Mouse (Mus musculus) C2C12 (cell line): Measurements from ENCODE around the gene Vil1. TPM values are rescaled to one million over a fixed set of nuclear protein-coding genes. Genes with fewer than 3 reads are reported as not detected.

Experiments used
- H3K27me3 ChIP-seq: one replicate; pipeline ENCODE4 v1.6.1; 2011; ENCODE audit not compliant: control insufficient read depth, insufficient read depth, insufficient read length
- H3K36me3 ChIP-seq: one replicate; pipeline ENCODE4 v1.6.1; 2011; ENCODE audit not compliant: control insufficient read depth, insufficient read depth
- H3K4me3 ChIP-seq: one replicate; pipeline ENCODE4 v1.5.1; 2011; ENCODE audit warnings: mild to moderate bottlenecking, control low read depth; ENCODE audit not compliant: poor library complexity, insufficient read depth, severe bottlenecking
- H3K79me2 ChIP-seq: one replicate; pipeline ENCODE4 v1.6.1; 2011; ENCODE audit not compliant: control insufficient read depth, insufficient read depth
- H3K79me3 ChIP-seq: one replicate; pipeline ENCODE4 v1.6.1; 2011; ENCODE audit warnings: low read depth, control low read depth
- H3ac ChIP-seq: one replicate; pipeline ENCODE3; 2011; ENCODE audit warnings: low read depth; ENCODE audit not compliant: control insufficient read depth, insufficient read length
- CEBPB ChIP-seq: IDR thresholded peaks from one replicate; pipeline ENCODE4 v1.6.1; 2011; ENCODE audit warnings: low read depth, mild to moderate bottlenecking, control low read depth, moderate library complexity
- CTCF ChIP-seq: IDR thresholded peaks from one replicate; pipeline ENCODE4 v1.5.1; 2011; ENCODE audit not compliant: control insufficient read depth, insufficient read depth, insufficient read length
- FOSL1 ChIP-seq: IDR thresholded peaks from one replicate; pipeline ENCODE4 v1.8.0; 2011; ENCODE audit warnings: mild to moderate bottlenecking, low read length; ENCODE audit not compliant: poor library complexity, insufficient read depth, severe bottlenecking
- MAX ChIP-seq: IDR thresholded peaks from one replicate; pipeline ENCODE4 v1.6.1; 2011; ENCODE audit warnings: mild to moderate bottlenecking, control low read depth
- MYOD1 ChIP-seq: IDR thresholded peaks from one replicate; pipeline ENCODE4 v1.6.1; 2011; ENCODE audit warnings: low read depth; ENCODE audit not compliant: control insufficient read depth, insufficient read length
- MYOG ChIP-seq: IDR thresholded peaks from one replicate; pipeline ENCODE4 v1.6.1; 2011; ENCODE audit not compliant: control insufficient read depth, insufficient read length; ENCODE audit errors: extremely low read depth
- USF1 ChIP-seq: IDR thresholded peaks from one replicate; pipeline ENCODE4 v1.6.1; 2011; ENCODE audit warnings: low read depth, mild to moderate bottlenecking, control low read depth, moderate library complexity
- long read RNA-seq, 2 experiments: library from polyadenylated mRNA; unstranded; transcript quantifications; one replicate each; pipeline ENCODE4 v2.0.0; 2019 to 2020
- polyA plus RNA-seq: library from polyadenylated mRNA; unstranded; fragments of >200 nt; fragmentation: generic; extraction: Trizol; gene quantifications from one replicate; pipeline ENCODE4 v1.2.1, GENCODE M21; 2012; ENCODE audit warnings: missing spikeins

Vil1 gene
- 0.02 TPM for polyA plus RNA-seq
- long read RNA-seq, experiment 1, partial matches to known transcripts = 1 of 3 reads
- long read RNA-seq, experiment 1, other reads (novel, unspliced or antisense) = 2 of 3 reads
- long read RNA-seq, experiment 2 = 0 reads

- H3K4me3 ChIP-seq = no peak within 1 kb of the TSS
- TF ChIP-seq MYOD1 (no peak), FOSL1 (no peak), CEBPB (no peak), MAX (no peak), MYOG (no peak), USF1 (no peak), CTCF (no peak)
- no peaks in the 10 kb centered on the region for H3K79me3 ChIP-seq
- H3K36me3 ChIP-seq = no peaks in the 10 kb centered on the region
- H3K27me3 ChIP-seq = no peaks in the 10 kb centered on the region
- H3ac ChIP-seq = no peak within 1 kb of the TSS
- H3K79me2 ChIP-seq = no peaks in the 10 kb centered on the region
These were observed at the start of gene Vil1 for GRCm38 (mm10) chr1:74408589-74409504. Gene Vil1, plus strand, starts transcription at chr1:74409376.

GRCm38 (mm10) chr1:74359952-74360517 lies 49.1 kb upstream of the Vil1 start:
- Histone ChIP-seq H3K79me2 (no peaks in the 10 kb centered on the region), H3ac (no peak overlapping the region), H3K27me3 (no peaks in the 10 kb centered on the region), H3K79me3 (no peaks in the 10 kb centered on the region), H3K36me3 (no peaks in the 10 kb centered on the region), H3K4me3 (no peak overlapping the region)
- TF ChIP-seq CEBPB = no peak
- TF ChIP-seq FOSL1 = no peak
- no peak for TF ChIP-seq MYOD1

DNA sequence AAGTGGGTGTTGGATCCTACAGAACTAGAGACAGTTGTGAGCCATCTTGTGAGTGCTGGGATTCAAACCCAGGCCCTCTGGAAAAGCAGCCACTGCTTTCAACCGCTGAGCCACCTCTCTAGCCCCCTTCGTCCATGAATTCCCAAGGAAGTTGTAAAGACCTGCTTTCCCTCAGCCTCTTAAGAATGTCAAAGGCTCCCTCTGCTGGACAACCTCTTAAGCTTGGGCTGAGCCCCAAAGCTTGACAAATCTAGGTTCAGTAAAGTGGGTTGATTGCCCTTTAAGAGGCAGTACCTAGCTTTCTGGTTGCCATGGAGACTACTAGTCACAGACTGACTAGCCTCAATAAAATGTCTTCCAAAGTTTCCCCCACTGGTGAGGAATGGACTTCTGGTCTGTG lies 47.4 kb upstream of the Vil1 start, which contains the start of gene Catip:
Gene Catip (plus strand): TSS at position 297 of the 400 bp plus-strand sequence.
- Histone ChIP-seq H3K79me2 (no peaks in the 10 kb centered on the region), H3K4me3 (no peak within 1 kb of the TSS), H3K79me3 (no peaks in the 10 kb centered on the region), H3K27me3 (no peaks in the 10 kb centered on the region), H3K36me3 (no peaks in the 10 kb centered on the region), H3ac (no peak within 1 kb of the TSS)
- no peak for TF ChIP-seq MAX
- TF ChIP-seq CTCF = peak; percentile 44
- TF ChIP-seq USF1 = no peak
- TF ChIP-seq MYOG = no peak
- TF ChIP-seq CEBPB = no peak
- TF ChIP-seq FOSL1 = no peak
- no peak for TF ChIP-seq MYOD1

- Histone ChIP-seq H3K27me3 (no peaks in the 10 kb centered on the region), H3K36me3 (no peaks in the 10 kb centered on the region), H3K79me3 (no peaks in the 10 kb centered on the region), H3K79me2 (no peaks in the 10 kb centered on the region), H3K4me3 (no peak overlapping the region), H3ac (no peak overlapping the region)
- TF ChIP-seq MYOD1 (no peak), MYOG (no peak), USF1 (no peak), FOSL1 (no peak), MAX (no peak), CEBPB (no peak), CTCF (no peak)
These were observed 46.6 kb upstream of the Vil1 start for GRCm38 (mm10) chr1:74362325-74363229.

DNA sequence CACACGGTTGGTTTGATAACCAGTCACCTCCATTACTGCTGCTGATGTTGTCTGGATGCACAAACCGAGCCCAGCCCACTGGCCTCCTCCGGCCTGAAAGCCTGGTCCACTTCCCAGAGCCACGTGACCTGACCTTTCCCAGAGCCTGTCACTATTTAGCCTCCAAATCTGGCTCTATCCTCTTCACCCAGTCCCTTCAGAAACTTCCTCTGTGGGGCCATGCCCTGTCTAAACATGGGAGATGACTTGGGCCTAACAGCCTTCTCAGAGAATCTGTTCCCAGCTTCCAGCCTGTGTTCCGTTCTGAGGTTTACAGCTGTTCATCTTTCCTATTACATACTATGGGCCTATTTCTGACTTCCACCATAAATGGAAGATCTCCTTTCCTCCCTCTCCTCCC lies 45.7 kb upstream of the Vil1 start:
- Histone ChIP-seq H3K79me3 (no peaks in the 10 kb centered on the region), H3K4me3 (no peak overlapping the region), H3K27me3 (no peaks in the 10 kb centered on the region), H3K36me3 (no peaks in the 10 kb centered on the region), H3ac (no peak overlapping the region), H3K79me2 (no peaks in the 10 kb centered on the region)
- TF ChIP-seq MAX (no peak), FOSL1 (no peak), MYOD1 (no peak), MYOG (no peak), USF1 (no peak), CEBPB (no peak), CTCF (no peak)
